In the genomic region with DNA sequence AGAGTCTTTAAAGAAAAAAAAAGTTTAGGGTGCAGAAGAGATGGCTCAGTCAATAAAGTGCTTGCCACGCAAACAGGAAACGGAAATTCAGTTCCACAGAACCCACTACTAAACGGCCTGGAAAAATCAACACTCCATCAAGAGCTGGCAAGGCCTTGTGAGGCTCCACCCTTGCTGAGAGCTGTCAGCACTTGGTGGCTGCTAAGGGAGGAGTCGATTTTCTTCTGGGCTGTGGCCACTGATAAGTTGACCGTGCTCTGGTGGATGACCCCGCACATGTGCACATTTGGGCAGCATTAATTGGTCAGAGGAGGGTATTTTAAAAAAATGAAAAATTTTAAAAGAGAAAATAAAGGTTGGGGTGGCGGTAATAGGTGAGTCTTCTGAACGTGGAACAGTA, we compare ENCODE assay signal across 24 mouse cellular contexts.
"Had no signal": no experiment of that assay in that cellular context is flagged by ENCODE, and none has a peak within 500 bp of the region (broad histone marks: within the 10 kb centered on the region; RNA-seq: fewer than 3 reads in every experiment).

No protein-coding gene starts in this region.

- H3K27ac ChIP-seq: hindbrain, embryonic 13.5 days; intestine, embryonic 15.5 days; layer of hippocampus, adult 2 months; left cerebral cortex, adult 2 months; limb, embryonic 10.5 days; limb, embryonic 12.5 days; liver, embryonic 13.5 days; liver, embryonic 15.5 days had no signal

- H3K4me1 ChIP-seq: hindbrain, embryonic 13.5 days; intestine, embryonic 15.5 days; limb, embryonic 10.5 days; liver, embryonic 13.5 days; liver, embryonic 15.5 days had no signal

- H3K9ac ChIP-seq: forebrain, postnatal 0 days; hindbrain, embryonic 13.5 days; intestine, embryonic 15.5 days; limb, embryonic 12.5 days; liver, embryonic 13.5 days; liver, embryonic 15.5 days; liver, postnatal 0 days had no signal

- H3K4me3 ChIP-seq: hindbrain, embryonic 13.5 days; intestine, embryonic 15.5 days; layer of hippocampus, adult 2 months; left cerebral cortex, adult 2 months; limb, embryonic 10.5 days; limb, embryonic 12.5 days; liver, embryonic 13.5 days; liver, embryonic 15.5 days had no signal

- H3K36me3 ChIP-seq: hindbrain, embryonic 13.5 days; intestine, embryonic 15.5 days; limb, embryonic 10.5 days; limb, embryonic 12.5 days; liver, embryonic 13.5 days; liver, embryonic 15.5 days had no signal

- H3K27me3 ChIP-seq: hindbrain, embryonic 13.5 days; intestine, embryonic 15.5 days; limb, embryonic 12.5 days; liver, embryonic 13.5 days; liver, embryonic 15.5 days had no signal

- DNase-seq: forebrain, postnatal 0 days; gastrocnemius, postnatal 14 days; gastrocnemius, postnatal 36 days; heart, adult 18-20 months; heart, postnatal 14 days; kidney, adult 18-20 months; kidney, adult 8-10 months; kidney, postnatal 10 days; kidney, postnatal 25 days; kidney, postnatal 4 days; liver; liver, embryonic 13.5 days; liver, postnatal 0 days had no signal

- ATAC-seq: forebrain, postnatal 0 days; hindbrain, embryonic 16.5 days; inflammation-experienced regulatory T-cells, adult 6 months; intestine, embryonic 15.5 days; intestine, postnatal 0 days; liver, postnatal 0 days had no signal

- H3K9me3 ChIP-seq: hindbrain, embryonic 13.5 days; intestine, embryonic 15.5 days; limb, embryonic 10.5 days; limb, embryonic 12.5 days; liver, embryonic 13.5 days; liver, embryonic 15.5 days had no signal

- H3K4me2 ChIP-seq: hindbrain, embryonic 13.5 days; intestine, embryonic 15.5 days; limb, embryonic 12.5 days; liver, embryonic 11.5 days; liver, embryonic 13.5 days; liver, embryonic 15.5 days had no signal
